Mouse (Mus musculus): ENCODE data around the gene Ccnd3.

DNA sequence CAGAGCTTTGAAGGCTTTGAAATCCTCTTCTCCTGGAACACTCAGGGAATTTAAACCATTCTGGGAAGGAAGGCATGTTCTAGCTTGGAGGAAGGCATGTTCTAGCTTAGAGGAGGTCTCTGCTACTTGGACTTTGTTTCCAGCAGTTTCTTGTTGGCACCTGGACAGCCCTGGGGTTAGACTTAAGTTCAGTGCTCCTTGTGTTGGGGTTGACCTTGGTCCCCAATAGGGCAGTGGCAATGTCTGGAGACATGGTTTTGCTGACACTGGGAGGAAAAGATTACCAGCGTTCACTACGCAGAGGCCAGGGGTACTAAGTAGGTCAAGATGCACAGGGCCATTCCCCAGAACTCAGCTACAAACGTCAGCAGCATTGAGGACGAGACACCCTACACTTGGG, 29.7 kb upstream of the Ccnd3 start:
- no peak for TF ChIP-seq CTCF (IDR thresholded peaks at IDR 0.05; ENCODE audit: low read depth, low read length)
- no peak for TF ChIP-seq POLR2A (IDR thresholded peaks at IDR 0.05; ENCODE audit: extremely low read depth, insufficient read depth, low read length)
